Mouse (Mus musculus) midbrain, embryonic 14.5 days (tissue): ENCODE data around the gene Klk6. TPM values are rescaled to one million over a fixed set of nuclear protein-coding genes. Genes with fewer than 3 reads are reported as not detected.

Source experiments
- ATAC-seq: fragments of 200-750 bp; cut with Nextera tagmentation; 2 replicates; pipeline ENCODE4 v1.8.0; 2017; ENCODE audit warnings: moderate number of reproducible peaks, moderate library complexity; ENCODE audit not compliant: low FRiP score, low TSS enrichment
- DNase-seq: peaks from one replicate; pipeline ENCODE4 v3.0.0-alpha.2; 2015
- H3K27ac ChIP-seq: fragments of 300-500 bp; sonication (generic); replicated peaks from 2 replicates; pipeline ENCODE4 v1.5.1; 2014; ENCODE audit warnings: mild to moderate bottlenecking, low read depth, low read length, moderate library complexity
- H3K27me3 ChIP-seq: fragments of 300-500 bp; sonication (generic); 2 replicates; pipeline ENCODE4 v1.6.1; 2014; ENCODE audit warnings: low read length, control low read depth, mixed read lengths; ENCODE audit not compliant: control insufficient read depth, insufficient read depth
- H3K36me3 ChIP-seq: fragments of 300-500 bp; sonication (generic); 2 replicates; pipeline ENCODE4 v1.6.1; 2014; ENCODE audit warnings: low read length, control low read depth; ENCODE audit not compliant: control insufficient read depth, insufficient read depth
- H3K4me1 ChIP-seq: fragments of 300-500 bp; sonication (generic); 2 replicates; pipeline ENCODE4 v1.6.1; 2014; ENCODE audit warnings: mild to moderate bottlenecking, antibody characterized with exemption, low read length, control low read depth; ENCODE audit not compliant: control insufficient read depth, insufficient read depth
- H3K4me2 ChIP-seq: fragments of 300-500 bp; sonication (generic); 2 replicates; pipeline ENCODE4 v1.6.1; 2014; ENCODE audit warnings: mild to moderate bottlenecking, low read length, moderate library complexity
- H3K4me3 ChIP-seq: fragments of 300-500 bp; sonication (generic); replicated peaks from 2 replicates; pipeline ENCODE4 v1.5.1; 2014; ENCODE audit warnings: low read depth, low read length
- H3K9ac ChIP-seq: fragments of 300-500 bp; sonication (generic); replicated peaks from 2 replicates; pipeline ENCODE4 v1.6.1; 2014; ENCODE audit warnings: mild to moderate bottlenecking, low read length, moderate library complexity
- H3K9me3 ChIP-seq: fragments of 300-500 bp; sonication (generic); 2 replicates; pipeline ENCODE4 v1.6.1; 2016; ENCODE audit warnings: low read length, control low read depth, mixed read lengths; ENCODE audit not compliant: control insufficient read depth
- WGBS: fragments of 180-500 bp; shearing (Covaris S2); extraction: QIAGEN DNeasy Blood & Tissue Kit; methylation state at CpG from one replicate; pipeline ENCODE4 v1.1.7; 2014; 5-methylcytosine and 5-hydroxymethylcytosine counted together
- polyA plus RNA-seq: library from polyadenylated mRNA; unstranded; fragments of >200 nt; fragmentation: Nextera tagmentation; extraction: Ambion mirVana; gene quantifications from 2 replicates; pipeline ENCODE4 v1.2.1, GENCODE M21; 2014

Klk6 gene
- polyA plus RNA-seq, 1 experiment from 2014 or later: not detected

DNA sequence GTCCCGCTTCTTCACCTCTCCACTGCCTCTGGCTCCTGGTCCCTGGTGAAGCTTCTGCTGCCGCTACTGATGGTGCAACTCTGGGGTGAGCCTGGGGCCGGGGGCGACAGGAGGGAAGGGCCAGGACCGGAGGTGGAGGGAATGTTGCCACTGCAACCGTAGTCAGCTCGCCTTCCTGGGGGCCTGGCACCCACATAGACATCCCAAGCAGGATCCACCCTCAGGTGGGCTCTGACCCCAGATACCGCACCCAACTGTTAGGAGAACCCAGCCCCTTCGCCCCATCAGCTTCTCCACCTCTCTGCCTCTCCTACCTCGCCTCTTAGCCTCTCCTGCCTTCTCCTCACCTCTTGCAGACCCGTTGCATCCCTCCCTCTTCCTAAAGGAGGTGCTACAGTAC, 42.8 kb upstream of the Klk6 start:
- H3K4me3 ChIP-seq: no peak overlapping the region
- DNase-seq (no peak), ATAC-seq (no peak)
- H3K9me3 ChIP-seq: no peaks in the 10 kb centered on the region
- no peak overlapping the region for H3K4me2 ChIP-seq
- no peak overlapping the region for H3K27ac ChIP-seq
- WGBS: 92% methylated on average over 11 of the region's 11 CpGs
- 0 out of 2 replicates have a peak, but pooled peaks cover 4% of the 10 kb centered on the region for H3K27me3 ChIP-seq
- no peak overlapping the region for H3K9ac ChIP-seq
- peaks cover 3% of the 10 kb centered on the region; the same call in 1 of the 2 replicates for H3K4me1 ChIP-seq
- H3K36me3 ChIP-seq: no peaks in the 10 kb centered on the region

- H3K9me3 ChIP-seq: no peaks in the 10 kb centered on the region
- DNase-seq (peak; percentile 88), ATAC-seq (peak; percentile 64; the same call in 1 of the 2 replicates)
- 6% methylated on average over 36 of the region's 36 CpGs for WGBS
- H3K36me3 ChIP-seq: no peaks in the 10 kb centered on the region
- H3K4me2 ChIP-seq: peak overlapping the region; percentile 61
- H3K4me1 ChIP-seq: peaks cover 3% of the 10 kb centered on the region; the same call in 1 of the 2 replicates
- H3K9ac ChIP-seq: 0 out of 2 replicates have a peak overlapping the region, but pooled peaks have one; percentile 32
- peak overlapping the region; percentile 22 for H3K4me3 ChIP-seq
- 0 out of 2 replicates have a peak, but pooled peaks cover 4% of the 10 kb centered on the region for H3K27me3 ChIP-seq
- H3K27ac ChIP-seq: no peak overlapping the region
These were observed 41.7 kb upstream of the Klk6 start for GRCm38 (mm10) chr7:43782275-43783265.

- Histone ChIP-seq H3K9me3 (no peaks in the 10 kb centered on the region), H3K27me3 (0 out of 2 replicates have a peak, but pooled peaks cover 4% of the 10 kb centered on the region), H3K36me3 (no peaks in the 10 kb centered on the region), H3K4me1 (peaks cover 3% of the 10 kb centered on the region; the same call in 1 of the 2 replicates), H3K9ac (no peak overlapping the region), H3K4me3 (no peak overlapping the region), H3K4me2 (no peak overlapping the region), H3K27ac (no peak overlapping the region)
- DNase-seq (peak; percentile 27), ATAC-seq (no peak)
- WGBS: 95% methylated on average over 1 of the region's 1 CpGs
These were observed 39.0 kb upstream of the Klk6 start for GRCm38 (mm10) chr7:43785286-43785685.

DNA sequence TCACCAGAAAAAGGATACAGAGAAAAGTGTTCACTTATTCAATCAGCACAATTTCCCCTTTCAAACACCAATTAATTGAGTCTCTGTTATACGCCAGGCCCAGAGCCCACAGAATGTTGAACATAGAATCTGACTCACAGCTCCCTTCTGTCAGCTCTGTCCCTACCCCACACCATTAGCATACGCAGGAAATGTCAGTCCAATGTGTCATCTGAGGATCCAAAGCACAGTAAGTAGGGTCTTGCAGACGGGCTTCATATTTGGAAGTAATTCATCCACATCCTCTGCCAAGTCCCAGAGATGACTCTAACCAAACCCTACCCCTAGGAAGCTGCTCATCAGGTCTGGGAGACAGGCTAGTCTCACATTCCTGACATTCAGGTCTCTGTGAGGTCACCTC, 36.2 kb upstream of the Klk6 start:
- ATAC-seq (no peak), DNase-seq (no peak)
- no peak overlapping the region for H3K4me2 ChIP-seq
- no peak overlapping the region for H3K27ac ChIP-seq
- 87% methylated on average over 3 of the region's 3 CpGs for WGBS
- H3K4me3 ChIP-seq: no peak overlapping the region
- H3K4me1 ChIP-seq: no peaks in the 10 kb centered on the region
- H3K27me3 ChIP-seq: 0 out of 2 replicates have a peak, but pooled peaks cover 1% of the 10 kb centered on the region
- H3K9me3 ChIP-seq: no peaks in the 10 kb centered on the region
- no peaks in the 10 kb centered on the region for H3K36me3 ChIP-seq
- H3K9ac ChIP-seq: no peak overlapping the region

DNA sequence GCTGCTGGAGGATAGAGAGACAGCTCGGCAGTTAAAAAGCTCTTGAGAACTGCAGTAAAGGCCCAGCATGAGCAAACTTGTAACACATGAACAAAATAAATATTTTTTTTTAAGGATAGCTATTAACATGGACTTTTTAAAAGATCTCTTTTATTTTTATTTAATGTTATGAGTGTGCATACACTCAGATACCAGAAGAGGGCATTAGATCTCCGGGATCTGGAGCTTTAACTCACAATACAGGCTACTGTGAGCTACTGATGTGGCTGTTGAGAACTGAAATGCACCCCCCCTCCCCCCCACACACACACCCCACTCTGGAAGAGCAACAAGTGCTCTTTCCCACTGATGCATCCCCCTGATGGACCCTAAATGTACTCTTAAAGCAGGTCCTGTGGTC, 35.0 kb upstream of the Klk6 start:
- Histone ChIP-seq H3K4me3 (no peak overlapping the region), H3K27ac (no peak overlapping the region), H3K27me3 (no peaks in the 10 kb centered on the region), H3K4me1 (no peaks in the 10 kb centered on the region), H3K4me2 (no peak overlapping the region), H3K9me3 (no peaks in the 10 kb centered on the region), H3K9ac (no peak overlapping the region), H3K36me3 (no peaks in the 10 kb centered on the region)
- ATAC-seq (no peak), DNase-seq (no peak)
- 81% methylated on average over 2 of the region's 2 CpGs for WGBS

- WGBS: 79% methylated on average over 7 of the region's 7 CpGs
- no peak for DNase-seq
- Histone ChIP-seq H3K4me2 (no peak within 1 kb of the TSS), H3K27me3 (peaks cover 12% of the 10 kb centered on the region; the same call in 1 of the 2 replicates), H3K36me3 (no peaks in the 10 kb centered on the region), H3K9ac (no peak within 1 kb of the TSS), H3K4me3 (no peak within 1 kb of the TSS), H3K4me1 (0 out of 2 replicates have a peak, but pooled peaks cover 3% of the 10 kb centered on the region), H3K27ac (no peak within 1 kb of the TSS), H3K9me3 (no peaks in the 10 kb centered on the region)
- no peak for ATAC-seq
These were observed 32.7 kb upstream of the Klk6 start, which contains the start of gene Klk9 for GRCm38 (mm10) chr7:43791591-43791990. TSS of gene Klk9 (plus strand) at chr7:43791891.

DNA sequence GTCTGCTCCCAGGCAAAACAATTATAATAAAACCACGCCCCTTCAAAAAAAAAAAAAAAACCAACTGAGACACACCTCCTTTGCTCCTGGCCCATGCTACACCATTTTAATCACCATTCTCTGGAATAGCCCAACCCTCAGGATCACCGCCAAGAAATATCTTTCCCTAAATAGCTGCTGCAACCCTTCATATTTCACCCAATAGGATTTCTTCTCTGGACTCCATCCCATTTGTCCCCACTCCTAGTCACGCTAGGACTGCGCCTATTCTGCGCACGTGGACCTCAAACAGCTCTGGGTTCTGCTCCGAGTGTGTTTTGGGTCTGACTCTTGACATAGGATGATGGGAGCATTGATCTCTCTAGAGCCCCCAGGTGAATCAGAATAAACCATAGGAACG, 27.9 kb upstream of the Klk6 start:
- 6% methylated on average over 8 of the region's 8 CpGs for WGBS
- peak overlapping the region; percentile 50; the same call in 1 of the 2 replicates for H3K9ac ChIP-seq
- peaks cover 28% of the 10 kb centered on the region for H3K27me3 ChIP-seq

DNA sequence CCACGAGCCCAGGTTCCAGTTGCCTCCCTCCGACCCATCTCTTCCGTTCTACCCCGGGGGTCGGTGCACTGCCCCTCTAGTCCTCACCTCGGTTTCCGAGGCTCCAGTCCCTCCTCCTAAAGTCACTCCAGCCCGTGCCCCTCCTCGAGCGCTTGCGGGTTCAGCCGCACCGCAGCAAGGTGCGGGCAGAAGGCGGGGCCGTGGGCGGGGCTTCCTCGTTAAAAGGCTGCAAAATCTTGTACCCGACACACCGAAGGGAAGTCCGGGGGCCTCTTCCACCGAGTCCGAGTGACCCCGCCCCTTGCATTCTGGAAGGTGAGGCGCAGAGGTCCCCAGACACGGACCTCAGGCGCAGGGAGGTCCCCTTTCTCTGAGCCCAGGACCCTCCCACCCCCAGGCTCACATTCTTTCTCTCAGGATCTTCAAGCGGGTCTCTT, 26.9 kb upstream of the Klk6 start, which contains the start of gene Klk8:
Gene Klk8, plus strand, starts transcription at position 245 of the 437 bp plus-strand sequence.
- Histone ChIP-seq H3K4me1 (0 out of 2 replicates have a peak, but pooled peaks cover 5% of the 10 kb centered on the region), H3K27me3 (peaks cover 28% of the 10 kb centered on the region), H3K27ac (no peak within 1 kb of the TSS), H3K4me2 (peak within 1 kb of the TSS; percentile 75), H3K9ac (peak within 1 kb of the TSS; percentile 50), H3K9me3 (no peaks in the 10 kb centered on the region), H3K4me3 (peak within 1 kb of the TSS; percentile 43), H3K36me3 (no peaks in the 10 kb centered on the region)
- under 1% methylated on average over 28 of the region's 28 CpGs for WGBS
- 0 out of 2 replicates have a peak, but pooled peaks have one; percentile 24 for ATAC-seq
- DNase-seq: peak; percentile 52

More for the DNA sequence above, 27.9 kb upstream of the Klk6 start:
- Histone ChIP-seq H3K4me1 (0 out of 2 replicates have a peak, but pooled peaks cover 5% of the 10 kb centered on the region), H3K36me3 (no peaks in the 10 kb centered on the region), H3K27ac (no peak overlapping the region), H3K4me3 (peak overlapping the region; percentile 43), H3K9me3 (no peaks in the 10 kb centered on the region), H3K4me2 (peak overlapping the region; percentile 75)
- ATAC-seq (no peak), DNase-seq (peak; percentile 13)
